Mouse (Mus musculus): ENCODE data around the gene Gm10718.
"Not testable (repeated sequence)": the region's sequence is repeated elsewhere in the genome, so short reads cannot be mapped to it uniquely, and the experiment has no call there.

Gene Gm10718

DNA sequence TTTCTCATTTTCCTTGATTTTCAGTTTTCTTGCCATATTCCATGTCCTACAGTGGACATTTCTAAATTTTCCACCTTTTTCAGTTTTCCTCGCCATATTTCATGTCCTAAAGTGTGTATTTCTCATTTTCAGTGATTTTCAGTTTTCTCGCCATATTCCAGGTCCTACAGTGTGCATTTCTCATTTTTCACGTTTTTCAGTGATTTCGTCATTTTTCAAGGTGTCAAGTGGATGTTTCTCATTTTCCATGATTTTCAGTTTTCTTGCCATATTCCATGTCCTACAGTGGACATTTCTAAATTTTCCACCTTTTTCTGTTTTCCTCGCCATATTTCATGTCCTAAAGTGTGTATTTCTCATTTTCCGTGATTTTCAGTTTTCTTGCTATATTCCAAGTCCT lies 2.3 kb downstream of the Gm10718 start:
- in situ Hi-C loops (cut with MboI, MseI), result not testable (repeated sequence)

- in situ Hi-C loops (cut with MboI, MseI), result not testable (repeated sequence)
These were observed 2.8 kb downstream of the Gm10718 start for GRCm38 (mm10) chr9:3026136-3026535.

DNA sequence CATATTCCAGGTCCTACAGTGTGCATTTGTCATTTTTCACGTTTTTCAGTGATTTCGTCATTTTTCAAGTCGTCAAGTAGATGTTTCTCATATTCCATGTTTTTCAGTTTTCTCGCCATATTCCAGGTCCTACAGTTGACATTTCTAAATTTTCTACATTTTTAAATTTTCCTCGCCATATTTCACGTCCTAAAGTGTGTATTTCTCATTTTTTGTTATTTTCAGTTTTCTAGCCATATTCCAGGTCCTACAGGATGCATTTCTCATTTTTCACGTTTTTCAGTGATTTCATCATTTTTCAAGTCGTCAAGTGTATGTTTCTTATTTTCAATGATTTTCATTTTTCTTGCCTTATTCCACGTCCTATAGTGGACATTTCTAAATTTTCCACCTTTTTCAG lies 3.4 kb downstream of the Gm10718 start:
- in situ Hi-C loops (cut with MboI, MseI), result not testable (repeated sequence)

GRCm38 (mm10) chr9:3027200-3027599 lies 3.9 kb downstream of the Gm10718 start:
- in situ Hi-C loops (cut with MboI, MseI), result not testable (repeated sequence)

GRCm38 (mm10) chr9:3029276-3030000 lies 6.1 kb downstream of the Gm10718 start:
- in situ Hi-C loops (cut with MboI, MseI), result not testable (repeated sequence)

- in situ Hi-C loops (cut with MboI, MseI), result not testable (repeated sequence)
These were observed 7.5 kb downstream of the Gm10718 start for GRCm38 (mm10) chr9:3030677-3031318.

- in situ Hi-C loops (cut with MboI, MseI), result not testable (repeated sequence)
These were observed 11.0 kb downstream of the Gm10718 start, which contains the start of gene Gm17535 for GRCm38 (mm10) chr9:3034299-3034698. Gene Gm17535, plus strand, starts transcription at chr9:3034599.

DNA sequence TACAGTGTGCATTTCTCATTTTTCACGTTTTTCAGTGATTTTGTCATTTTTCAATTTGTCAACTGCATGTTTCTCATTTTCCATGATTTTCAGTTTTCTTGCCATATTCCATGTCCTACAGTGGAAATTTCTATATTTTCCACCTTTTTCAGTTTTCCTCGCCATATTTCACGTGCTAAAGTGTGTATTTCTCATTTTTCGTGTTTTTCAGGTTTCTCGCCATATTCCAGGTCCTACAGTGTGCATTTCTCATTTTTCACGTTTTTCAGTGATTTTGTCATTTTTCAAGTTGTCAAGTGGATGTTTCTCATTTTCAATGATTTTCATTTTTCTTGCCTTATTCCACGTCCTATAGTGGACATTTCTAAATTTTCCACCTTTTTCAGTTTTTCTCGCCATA lies 13.2 kb downstream of the Gm10718 start, which contains the start of gene Gm10715:
Gene Gm10715, plus strand, starts transcription at position 301 of the 400 bp plus-strand sequence.
- in situ Hi-C loops (cut with MboI, MseI), result not testable (repeated sequence)

DNA sequence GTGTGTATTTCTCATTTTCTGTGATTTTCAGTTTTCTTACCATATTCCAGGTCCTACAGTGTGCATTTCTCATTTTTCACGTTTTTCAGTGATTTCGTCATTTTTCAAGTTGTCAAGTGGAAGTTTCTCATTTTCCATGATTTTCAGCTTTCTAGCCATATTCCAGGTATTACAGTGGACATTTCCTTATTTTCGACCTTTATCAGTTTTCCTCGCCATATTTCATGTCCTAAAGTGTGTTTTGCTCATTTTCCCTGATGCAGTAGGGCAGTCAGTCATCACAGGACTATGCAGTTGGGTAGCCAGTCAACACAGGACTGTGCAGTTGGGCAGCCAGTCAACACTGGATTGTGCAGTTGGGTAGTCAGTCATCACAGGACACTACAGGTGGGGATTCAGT lies 14.8 kb downstream of the Gm10718 start:
- in situ Hi-C loops (cut with MboI, MseI), result not testable (repeated sequence)
